Mouse (Mus musculus) lung, embryonic 14.5 days (tissue): Measurements from ENCODE around the gene Cdh4. TPM values are rescaled to one million over a fixed set of nuclear protein-coding genes. Genes with fewer than 3 reads are reported as not detected.

Experiments
- ATAC-seq: fragments of 200-750 bp; cut with Nextera tagmentation; 2 replicates; pipeline ENCODE4 v1.8.0; 2017; ENCODE audit warnings: mild to moderate bottlenecking, moderate TSS enrichment, moderate library complexity; ENCODE audit not compliant: insufficient read depth
- DNase-seq: peaks from one replicate; pipeline ENCODE4 v3.0.0-alpha.2; 2015
- H3K27ac ChIP-seq: fragments of 300-500 bp; sonication (generic); 2 replicates; pipeline ENCODE4 v1.5.1; 2014; ENCODE audit warnings: low read depth, mild to moderate bottlenecking, moderate library complexity
- H3K27me3 ChIP-seq: fragments of 300-500 bp; sonication (generic); 2 replicates; pipeline ENCODE4 v1.6.1; 2014; ENCODE audit warnings: low read length, control low read depth; ENCODE audit not compliant: insufficient read depth
- H3K36me3 ChIP-seq: fragments of 300-500 bp; sonication (generic); 2 replicates; pipeline ENCODE4 v1.6.1; 2014; ENCODE audit warnings: control low read depth; ENCODE audit not compliant: insufficient read depth
- H3K4me1 ChIP-seq: fragments of 300-500 bp; sonication (generic); 2 replicates; pipeline ENCODE4 v1.6.1; 2014; ENCODE audit warnings: antibody characterized with exemption, control low read depth; ENCODE audit not compliant: insufficient read depth
- H3K4me2 ChIP-seq: fragments of 300-500 bp; sonication (generic); 2 replicates; pipeline ENCODE4 v1.6.1; 2014; ENCODE audit warnings: mild to moderate bottlenecking
- H3K4me3 ChIP-seq: fragments of 300-500 bp; sonication (generic); 2 replicates; pipeline ENCODE4 v1.5.1; 2014; ENCODE audit warnings: low read depth, low read length
- H3K9ac ChIP-seq: fragments of 300-500 bp; sonication (generic); 2 replicates; pipeline ENCODE4 v1.6.1; 2014
- H3K9me3 ChIP-seq: fragments of 300-500 bp; sonication (generic); 2 replicates; pipeline ENCODE4 v1.6.1; 2016; ENCODE audit warnings: low read depth, low read length, control low read depth
- CTCF ChIP-seq: IDR thresholded peaks from 2 replicates; pipeline ENCODE4 v1.5.1; 2016; ENCODE audit warnings: antibody characterized with exemption, low read depth
- WGBS: fragments of 180-500 bp; shearing (Covaris S2); extraction: QIAGEN DNeasy Blood & Tissue Kit; methylation state at CpG from one replicate; pipeline ENCODE4 v1.1.7; 2014; 5-methylcytosine and 5-hydroxymethylcytosine counted together
- polyA plus RNA-seq: library from polyadenylated mRNA; unstranded; fragments of >200 nt; fragmentation: Nextera tagmentation; extraction: Ambion mirVana; gene quantifications from 2 replicates; pipeline ENCODE4 v1.2.1, GENCODE M21; 2014

Cdh4 gene
- polyA plus RNA-seq, 1 experiment from 2014 or later, result 4.9 TPM

DNA sequence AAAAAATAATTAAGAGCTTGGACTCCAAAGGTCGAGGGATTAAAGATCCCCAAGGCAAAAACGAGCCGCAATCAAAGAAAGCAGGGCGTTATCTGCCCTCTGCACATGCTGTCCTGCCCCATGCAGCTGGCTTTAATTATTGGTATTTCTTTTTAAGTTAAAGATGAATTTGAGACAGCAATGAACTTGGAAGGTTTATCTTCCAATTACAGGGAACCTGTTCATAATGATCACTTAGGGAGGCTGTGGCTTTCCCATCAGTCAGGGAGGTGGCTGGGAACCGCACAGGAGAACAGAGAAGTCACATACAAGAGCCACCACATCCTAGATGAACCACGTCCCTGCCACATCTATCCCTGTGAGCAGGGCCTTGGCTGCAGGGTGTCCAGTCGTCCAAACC lies 270.5 kb downstream of the Cdh4 start:
- Histone ChIP-seq H3K36me3 (no peaks in the 10 kb centered on the region), H3K4me2 (no peak overlapping the region), H3K27ac (no peak overlapping the region), H3K9ac (no peak overlapping the region), H3K4me1 (no peaks in the 10 kb centered on the region), H3K9me3 (no peaks in the 10 kb centered on the region), H3K4me3 (no peak overlapping the region), H3K27me3 (no peaks in the 10 kb centered on the region)
- 67% methylated on average over 7 of the region's 7 CpGs for WGBS
- ATAC-seq, result no peak
- TF ChIP-seq CTCF, result no peak
- DNase-seq, result no peak

DNA sequence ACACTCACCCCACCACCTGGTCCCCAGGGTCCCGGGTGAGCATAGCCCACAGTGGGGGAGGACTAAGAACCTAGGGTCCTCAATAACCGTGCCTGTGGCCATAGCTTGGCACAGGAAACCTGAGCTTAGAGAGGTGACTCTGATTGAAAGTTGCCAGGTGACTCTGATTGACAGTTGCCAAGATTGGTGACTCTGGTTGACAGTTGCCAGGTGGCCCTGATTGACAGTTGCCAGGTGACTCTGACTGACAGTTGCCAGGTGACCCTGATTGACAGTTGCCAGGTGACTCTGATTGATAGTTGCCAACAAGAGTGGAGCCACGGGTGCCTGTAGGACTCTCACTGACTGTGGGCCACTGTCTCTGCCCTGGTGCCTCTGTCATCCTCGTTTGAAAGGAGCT lies 271.1 kb downstream of the Cdh4 start:
- Histone ChIP-seq H3K9ac (no peak overlapping the region), H3K9me3 (no peaks in the 10 kb centered on the region), H3K4me2 (no peak overlapping the region), H3K4me1 (no peaks in the 10 kb centered on the region), H3K4me3 (no peak overlapping the region), H3K27ac (no peak overlapping the region), H3K36me3 (no peaks in the 10 kb centered on the region), H3K27me3 (no peaks in the 10 kb centered on the region)
- TF ChIP-seq CTCF, result no peak
- DNase-seq, result no peak
- 59% methylated on average over 4 of the region's 4 CpGs for WGBS
- ATAC-seq, result no peak

DNA sequence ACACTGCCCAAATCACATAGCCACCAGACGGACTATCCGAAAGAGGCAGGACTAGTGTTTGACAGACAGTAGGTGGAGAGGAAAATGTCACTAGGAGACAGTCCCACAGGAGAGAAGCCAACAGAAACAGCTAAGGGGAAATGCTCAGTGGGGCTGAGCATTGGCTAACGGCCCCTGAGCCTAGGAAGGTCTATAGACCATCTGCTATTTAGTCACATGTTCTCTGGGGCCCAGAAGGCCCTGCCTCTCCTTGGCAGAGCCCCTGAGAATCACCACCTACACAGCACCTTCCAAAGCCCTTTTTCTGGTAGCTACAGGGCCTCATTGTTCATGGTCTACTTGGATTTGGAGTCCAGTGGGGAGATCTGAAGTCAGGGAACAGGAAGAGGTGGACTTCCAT lies 271.9 kb downstream of the Cdh4 start:
- H3K9ac ChIP-seq, result no peak overlapping the region

DNA sequence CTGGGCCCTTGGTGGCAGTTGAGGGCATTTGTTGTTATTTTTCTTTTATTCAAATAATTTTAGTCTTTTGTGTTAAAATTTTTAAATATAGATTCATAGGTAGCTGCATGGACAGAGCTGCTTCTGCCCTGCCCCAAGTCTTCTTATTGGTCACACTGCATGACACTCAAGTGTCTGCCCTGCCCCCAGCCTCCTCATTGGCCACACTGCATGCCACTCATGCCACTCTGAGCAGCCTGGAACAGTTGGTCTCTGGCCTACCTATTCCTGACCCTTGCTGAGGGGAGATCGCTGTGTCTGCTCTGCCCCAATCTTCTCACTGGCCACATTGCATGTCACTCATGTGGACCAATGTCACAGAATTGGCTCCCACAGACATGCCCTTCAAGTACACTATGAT lies 273.1 kb downstream of the Cdh4 start:
- H3K4me3 ChIP-seq, result no peak overlapping the region
- WGBS, result 97% methylated on average over 1 of the region's 1 CpGs

More for the DNA sequence above, 271.9 kb downstream of the Cdh4 start:
- Histone ChIP-seq H3K9me3 (no peaks in the 10 kb centered on the region), H3K27ac (no peak overlapping the region), H3K27me3 (no peaks in the 10 kb centered on the region), H3K36me3 (no peaks in the 10 kb centered on the region), H3K4me2 (no peak overlapping the region), H3K4me1 (no peaks in the 10 kb centered on the region), H3K4me3 (no peak overlapping the region)
- WGBS, result 65% methylated on average over 3 of the region's 3 CpGs
- no peak for TF ChIP-seq CTCF
- ATAC-seq, result no peak
- DNase-seq, result no peak

DNA sequence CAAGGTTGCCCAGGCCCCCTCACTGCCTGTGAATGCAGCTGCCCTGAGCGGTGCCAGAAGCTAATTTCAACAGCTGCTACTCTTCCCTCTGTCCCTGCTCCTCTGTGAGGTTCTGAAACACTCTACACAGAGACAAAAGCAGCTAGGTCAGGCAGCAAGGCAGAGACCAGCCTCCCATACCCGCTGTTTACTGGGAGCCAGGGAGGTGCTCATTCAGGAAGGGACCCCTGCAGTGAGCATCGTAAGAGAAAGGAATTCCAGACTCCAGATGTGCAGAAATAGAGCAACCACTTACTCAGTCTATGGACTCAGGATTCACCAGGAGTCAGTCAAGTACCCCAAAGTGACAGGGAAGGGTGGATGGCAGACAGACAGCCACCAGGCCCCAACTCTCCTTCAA lies 278.1 kb downstream of the Cdh4 start:
- Histone ChIP-seq H3K36me3 (no peaks in the 10 kb centered on the region), H3K4me1 (no peaks in the 10 kb centered on the region), H3K9ac (no peak overlapping the region), H3K9me3 (no peaks in the 10 kb centered on the region), H3K4me2 (no peak overlapping the region), H3K4me3 (no peak overlapping the region), H3K27ac (no peak overlapping the region), H3K27me3 (no peaks in the 10 kb centered on the region)
- DNase-seq (no peak), ATAC-seq (no peak)
- WGBS, result 38% methylated on average over 3 of the region's 3 CpGs
- no peak for TF ChIP-seq CTCF

More for the DNA sequence above, 273.1 kb downstream of the Cdh4 start:
- Histone ChIP-seq H3K4me2 (no peak overlapping the region), H3K36me3 (no peaks in the 10 kb centered on the region), H3K27ac (no peak overlapping the region), H3K4me1 (no peaks in the 10 kb centered on the region), H3K27me3 (no peaks in the 10 kb centered on the region), H3K9me3 (no peaks in the 10 kb centered on the region), H3K9ac (no peak overlapping the region)
- DNase-seq, result no peak
- ATAC-seq, result no peak
- no peak for TF ChIP-seq CTCF

DNA sequence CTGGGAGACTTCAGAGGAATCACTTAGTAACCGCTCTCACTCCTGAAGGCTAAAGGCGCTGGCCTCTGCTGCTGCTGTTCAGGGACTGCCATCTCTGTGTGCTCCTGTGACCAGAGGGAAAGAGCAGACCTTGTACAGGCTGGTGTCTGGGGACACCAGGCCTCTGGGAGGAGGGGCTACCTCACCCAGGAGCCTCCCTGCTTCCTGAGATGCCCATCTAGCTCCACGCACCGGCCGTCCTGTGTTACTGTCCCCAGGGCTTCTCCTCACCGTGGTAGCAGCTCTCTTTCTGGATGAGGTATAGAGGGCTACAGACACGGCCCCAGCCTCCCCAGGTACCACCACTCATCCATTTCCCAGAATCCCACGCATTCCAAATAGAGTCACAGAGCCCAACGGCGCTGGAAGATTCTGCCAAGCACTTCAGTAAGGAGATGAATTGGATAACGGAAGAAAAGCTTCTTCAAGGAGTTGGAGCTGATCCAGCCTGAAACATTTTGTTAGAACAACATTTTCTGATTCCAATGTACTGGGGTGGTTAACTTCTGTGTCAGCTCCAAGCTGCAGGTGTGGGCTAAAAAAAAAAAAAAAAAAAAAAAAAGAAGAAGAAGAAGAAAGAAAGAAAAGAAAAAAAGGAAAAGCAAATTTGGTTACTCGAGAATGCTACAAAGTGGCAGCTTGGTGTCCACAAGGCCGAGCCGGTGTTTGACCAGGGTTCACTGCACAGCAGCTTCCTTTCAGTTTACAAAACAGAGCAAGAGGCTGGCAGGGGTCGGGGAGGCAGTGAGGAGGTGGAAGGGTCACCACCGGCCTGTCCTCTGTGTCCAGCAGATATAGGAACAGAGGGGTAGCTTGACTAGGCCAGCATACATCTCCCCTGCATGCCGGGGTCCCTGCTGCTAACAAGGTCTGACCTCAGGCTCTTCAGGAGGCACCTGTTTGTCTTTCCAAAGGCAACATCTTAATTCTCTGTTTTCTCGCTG lies 279.6 kb downstream of the Cdh4 start:
- ATAC-seq (no peak), DNase-seq (no peak)
- H3K27ac ChIP-seq, result no peak overlapping the region
- no peak overlapping the region for H3K4me2 ChIP-seq
- H3K4me1 ChIP-seq, result no peaks in the 10 kb centered on the region
- no peaks in the 10 kb centered on the region for H3K9me3 ChIP-seq
- TF ChIP-seq CTCF, result no peak
- no peak overlapping the region for H3K4me3 ChIP-seq
- H3K9ac ChIP-seq, result no peak overlapping the region
- 42% methylated on average over 18 of the region's 18 CpGs for WGBS
- no peaks in the 10 kb centered on the region for H3K36me3 ChIP-seq
- H3K27me3 ChIP-seq, result no peaks in the 10 kb centered on the region

DNA sequence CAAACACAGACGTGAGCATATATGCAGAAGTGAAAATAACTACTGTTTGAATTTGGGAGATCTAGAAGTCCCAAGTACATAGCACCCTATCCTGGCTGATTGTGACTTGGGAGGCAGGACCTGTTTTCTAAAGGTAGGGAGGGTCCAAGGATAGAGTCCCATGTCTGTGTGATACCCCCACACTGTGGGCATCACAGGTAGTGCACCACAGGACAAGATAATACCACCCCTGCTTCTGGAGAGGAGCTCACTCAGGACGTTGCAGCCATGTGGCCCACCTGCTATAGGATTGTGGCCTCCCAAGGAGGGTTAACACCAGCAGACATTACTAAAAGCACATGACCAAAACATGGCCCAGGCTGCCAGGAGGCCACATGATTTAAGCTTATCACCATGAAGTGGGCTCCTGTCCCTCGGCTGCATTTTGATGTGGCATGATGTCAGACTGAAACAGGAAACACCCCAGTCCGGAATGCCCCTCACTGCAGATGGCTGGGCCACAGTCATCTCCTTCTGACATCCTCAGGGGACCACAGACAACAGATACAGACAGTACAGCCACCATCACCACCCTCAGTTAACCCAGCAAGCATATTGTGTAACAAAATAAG lies 280.6 kb downstream of the Cdh4 start:
- WGBS, result 59% methylated on average over 4 of the region's 4 CpGs
- Histone ChIP-seq H3K9me3 (no peaks in the 10 kb centered on the region), H3K9ac (no peak overlapping the region), H3K27ac (no peak overlapping the region), H3K36me3 (no peaks in the 10 kb centered on the region), H3K4me3 (no peak overlapping the region), H3K4me2 (no peak overlapping the region), H3K4me1 (no peaks in the 10 kb centered on the region), H3K27me3 (no peaks in the 10 kb centered on the region)
- no peak for ATAC-seq
- no peak for DNase-seq
- TF ChIP-seq CTCF, result peak; percentile 37; the same call in 1 of the 2 replicates
